Mouse (Mus musculus) kidney, postnatal 36 days (tissue): Measurements from ENCODE around the gene Car10.

Experiments used
- DNase-seq, 2 experiments: peaks; one replicate each; pipeline ENCODE4 v3.0.0; 2021 to 2022; ENCODE audit warnings: mixed read lengths in 2 of 2

Gene Car10

DNA sequence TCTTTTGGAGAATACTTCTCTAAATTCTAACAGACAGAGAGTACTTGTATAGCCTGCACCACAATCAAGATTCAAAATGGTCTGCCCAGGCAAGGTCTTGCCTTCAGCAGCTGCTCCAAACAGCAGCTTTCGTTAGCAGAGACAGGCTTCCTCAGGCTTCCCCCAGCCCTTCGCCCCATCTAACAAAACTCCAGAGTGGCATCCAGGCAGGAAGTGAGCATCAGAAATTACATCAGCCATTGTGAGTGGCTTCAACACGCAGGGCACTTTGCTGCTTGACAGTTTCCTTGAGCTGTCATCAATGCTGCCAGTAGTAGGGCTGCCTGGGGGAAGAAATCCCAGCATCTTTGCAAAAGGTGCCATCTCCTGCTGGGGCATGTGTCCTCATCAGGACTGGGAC is 405.0 kb downstream of the Car10 start:
- no peak for DNase-seq

DNA sequence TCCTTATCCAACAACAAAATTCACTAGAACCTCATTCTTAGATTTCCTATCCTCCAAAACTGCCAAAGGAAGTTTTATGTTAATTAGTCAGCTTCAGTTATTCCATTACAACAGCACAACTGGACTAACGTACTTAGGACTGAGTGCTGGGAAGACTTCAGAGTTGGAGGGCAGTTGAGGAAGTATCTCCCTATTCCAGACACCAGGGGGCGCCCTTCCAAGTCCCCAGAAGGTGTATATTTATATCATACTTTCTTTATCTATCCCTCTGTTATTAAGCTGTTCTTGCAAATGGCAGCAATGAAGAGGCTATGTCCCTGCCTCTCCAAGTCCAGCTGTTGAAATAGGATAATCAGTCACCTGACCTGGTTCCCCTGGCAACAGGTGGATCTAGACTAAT is 405.6 kb downstream of the Car10 start:
- DNase-seq, result peak; percentile 1 to 60

DNA sequence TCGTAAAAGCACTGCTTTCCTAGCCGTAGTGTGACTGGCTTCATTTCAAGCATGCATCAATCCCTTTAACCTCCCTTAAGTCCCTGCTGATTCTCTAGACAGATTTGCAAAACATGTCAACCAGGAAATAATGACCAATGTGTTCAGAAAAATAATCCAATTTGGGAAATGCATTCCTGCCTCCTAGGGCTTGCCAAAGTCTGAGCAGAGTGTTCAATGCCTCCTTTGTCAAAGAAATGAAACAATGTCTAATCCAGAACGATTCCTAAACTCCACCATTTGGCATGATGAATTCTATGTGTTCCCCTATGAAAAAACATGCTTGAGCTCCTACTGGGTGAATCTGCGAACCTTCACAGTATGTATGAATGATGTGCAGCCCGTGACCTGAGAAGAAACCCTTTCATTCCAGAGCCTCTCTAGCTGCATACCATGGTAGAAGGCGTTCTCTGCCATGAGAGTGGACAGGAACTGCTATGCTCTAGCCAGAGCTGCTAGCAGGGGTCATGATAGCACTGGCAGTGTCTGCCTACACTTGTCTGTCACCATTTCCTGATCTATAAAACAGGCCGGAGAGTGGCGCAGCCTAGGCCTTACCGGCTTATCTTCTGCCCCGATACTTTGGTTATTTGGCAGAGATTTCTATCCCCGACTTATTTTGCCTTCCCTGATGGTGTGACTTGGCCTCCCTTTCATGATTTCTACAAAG is 411.9 kb downstream of the Car10 start:
- no peak for DNase-seq

DNA sequence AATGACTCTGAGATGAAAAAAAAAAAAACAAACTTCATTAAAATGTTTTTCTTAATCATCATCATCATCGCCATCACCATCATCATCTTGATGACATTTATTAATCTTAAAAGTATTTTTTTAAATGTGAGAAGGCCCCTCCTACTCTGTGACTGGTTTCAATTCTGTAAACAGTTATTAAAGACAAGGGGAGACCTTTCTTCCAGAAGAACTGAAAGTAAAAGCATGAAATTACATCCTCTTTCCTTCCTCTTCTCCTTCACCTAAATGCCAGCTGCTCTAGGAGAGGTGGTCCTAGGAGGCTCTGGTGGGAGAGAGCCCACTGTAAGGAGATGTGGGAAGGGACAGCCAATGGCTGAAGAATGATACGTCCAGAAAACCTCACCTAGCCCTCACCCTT is 415.0 kb downstream of the Car10 start:
- no peak for DNase-seq

DNA sequence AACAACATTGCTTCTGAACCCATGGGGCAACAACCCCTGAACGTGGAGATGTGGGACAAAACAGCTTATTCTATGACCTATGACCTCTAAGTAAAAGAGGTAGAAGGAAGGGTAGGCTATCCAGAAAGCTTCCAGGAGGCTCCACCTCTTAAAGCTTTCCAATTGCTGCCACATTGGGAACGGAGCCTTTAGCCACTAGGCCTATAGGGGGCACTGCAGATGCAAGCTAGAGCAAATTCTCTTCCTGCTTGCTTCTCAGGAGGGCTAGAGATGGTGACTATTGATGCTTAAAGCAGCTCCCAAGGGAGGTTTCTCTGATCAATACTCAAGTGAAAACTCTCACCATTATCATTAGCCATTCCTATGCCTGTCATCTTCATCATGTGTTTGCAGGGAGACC is 416.6 kb downstream of the Car10 start:
- no peak for DNase-seq

DNA sequence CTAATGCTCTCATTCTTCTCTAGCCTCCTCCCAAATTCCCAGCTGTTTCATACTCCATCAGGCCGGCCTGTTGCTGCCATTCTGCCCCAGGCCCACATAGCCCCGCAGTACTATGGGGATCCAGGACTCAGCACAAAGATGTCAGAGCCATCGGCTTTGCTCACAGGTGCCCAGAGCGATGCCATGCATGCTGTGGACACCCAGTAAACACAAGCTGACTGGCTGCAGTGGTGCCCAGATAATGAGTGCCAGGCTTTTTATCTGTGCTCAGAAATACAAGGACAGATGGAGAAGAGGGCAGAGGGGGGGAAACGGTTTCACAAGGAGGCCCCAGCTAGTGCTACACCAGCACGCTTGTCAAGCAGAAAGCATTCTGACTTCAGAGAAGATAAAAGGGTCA is 417.7 kb downstream of the Car10 start:
- DNase-seq, result no peak

DNA sequence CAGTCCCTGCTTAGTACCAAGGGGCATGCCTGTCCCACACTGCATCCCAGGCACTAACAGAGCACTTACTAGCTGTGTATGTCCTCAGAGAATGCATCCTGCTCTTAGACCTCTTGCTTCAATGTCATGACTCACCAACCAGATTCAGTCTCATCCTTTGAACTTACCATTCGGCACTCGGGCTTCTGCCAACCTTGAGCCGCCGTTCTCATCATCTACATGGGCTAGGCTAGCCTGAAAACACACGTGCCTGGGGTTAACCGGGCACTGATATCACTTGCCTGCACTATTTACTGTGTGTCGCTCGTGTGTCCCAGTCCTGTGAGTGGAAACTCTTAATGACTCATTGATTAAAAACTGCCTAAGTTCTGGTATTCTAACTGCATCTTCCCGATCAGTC is 418.4 kb downstream of the Car10 start:
- DNase-seq, result no peak

DNA sequence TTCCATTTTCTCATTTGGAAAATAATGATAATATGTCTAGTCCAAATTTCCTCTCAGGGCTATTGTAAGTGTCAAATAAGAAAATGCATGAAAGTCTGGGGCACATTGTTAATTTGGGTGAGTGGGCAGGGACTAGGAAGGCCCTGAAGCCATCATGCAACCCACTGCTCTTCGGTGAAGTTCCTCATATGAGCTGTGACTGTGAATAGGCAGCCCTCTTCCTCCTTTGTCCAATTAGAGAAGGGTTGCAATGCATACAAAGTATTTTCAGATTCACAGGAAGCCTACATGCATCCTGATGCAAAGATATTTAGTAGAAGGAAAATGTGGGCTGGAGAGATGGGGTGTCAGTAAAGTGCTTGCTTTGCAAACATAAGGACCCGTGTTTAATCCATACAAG is 419.1 kb downstream of the Car10 start:
- no peak for DNase-seq

DNA sequence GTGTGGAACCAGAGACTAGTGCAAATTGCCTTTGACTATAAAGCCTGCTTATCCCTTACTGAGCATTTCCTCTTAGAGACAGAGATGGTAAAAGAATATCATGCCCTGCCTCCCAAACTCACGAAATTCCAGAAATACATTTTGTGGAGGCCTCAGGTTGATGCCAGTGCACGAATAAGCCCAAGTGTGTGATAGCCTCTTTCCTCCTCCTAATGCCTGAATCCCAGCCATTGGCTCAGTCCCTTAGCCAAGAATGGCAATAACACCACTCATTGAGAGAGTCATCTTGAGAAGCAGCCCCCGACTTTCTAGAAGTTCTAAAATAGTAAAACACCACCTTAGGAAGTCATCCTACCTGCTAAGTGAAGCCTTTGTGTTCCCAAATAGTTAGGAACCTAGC is 424.7 kb downstream of the Car10 start:
- no peak for DNase-seq

DNA sequence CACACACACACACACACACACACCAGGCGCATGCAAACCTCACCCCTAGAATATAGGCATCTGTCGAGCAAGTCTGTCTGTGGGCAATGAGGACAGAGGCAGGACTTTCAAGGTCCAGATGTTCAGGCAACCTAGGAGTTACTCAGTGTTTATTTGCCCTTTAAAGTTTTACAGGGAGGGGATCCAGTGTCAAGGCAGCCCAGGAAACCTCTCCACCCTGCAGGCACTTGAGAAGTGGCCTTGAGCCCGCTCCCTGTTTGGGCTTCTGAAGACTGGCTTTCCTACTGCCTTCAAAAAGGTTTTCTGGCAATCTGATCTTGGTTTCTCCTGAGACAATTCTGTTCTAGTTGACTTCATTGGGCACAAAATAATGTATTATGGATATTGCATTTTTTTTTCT is 428.1 kb downstream of the Car10 start:
- DNase-seq, result no peak

DNA sequence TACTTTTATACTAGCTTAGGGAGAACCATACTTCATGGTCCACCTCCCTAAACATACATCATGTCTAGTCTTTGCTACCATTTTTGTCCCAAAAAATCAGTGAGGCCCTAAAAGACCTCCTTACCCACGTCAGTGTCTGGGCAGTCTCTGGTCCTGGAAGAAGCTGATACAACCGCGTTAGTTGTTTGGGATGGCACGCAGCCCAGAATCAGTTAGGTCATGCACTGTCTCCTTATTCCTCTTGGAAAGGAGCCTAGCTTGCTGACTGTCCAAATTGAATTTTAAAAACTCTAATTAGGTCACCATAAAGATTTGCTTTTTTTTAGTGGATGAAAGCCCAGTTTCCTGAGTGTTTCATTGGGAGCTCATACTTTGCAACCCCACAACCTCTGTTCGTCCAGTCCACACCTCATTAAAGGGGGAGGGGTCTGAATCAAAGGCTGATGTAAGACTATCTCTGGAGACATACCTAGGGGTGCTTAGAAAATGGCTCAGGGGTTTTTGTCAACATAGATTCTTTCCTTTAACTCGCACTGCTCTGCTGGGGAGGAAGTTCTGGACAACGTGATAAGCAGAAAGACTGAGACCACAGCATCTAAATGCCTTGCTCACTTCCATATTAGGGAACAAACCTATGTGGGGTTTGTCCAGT is 433.3 kb downstream of the Car10 start:
- peak; percentile 56 to 82 for DNase-seq

DNA sequence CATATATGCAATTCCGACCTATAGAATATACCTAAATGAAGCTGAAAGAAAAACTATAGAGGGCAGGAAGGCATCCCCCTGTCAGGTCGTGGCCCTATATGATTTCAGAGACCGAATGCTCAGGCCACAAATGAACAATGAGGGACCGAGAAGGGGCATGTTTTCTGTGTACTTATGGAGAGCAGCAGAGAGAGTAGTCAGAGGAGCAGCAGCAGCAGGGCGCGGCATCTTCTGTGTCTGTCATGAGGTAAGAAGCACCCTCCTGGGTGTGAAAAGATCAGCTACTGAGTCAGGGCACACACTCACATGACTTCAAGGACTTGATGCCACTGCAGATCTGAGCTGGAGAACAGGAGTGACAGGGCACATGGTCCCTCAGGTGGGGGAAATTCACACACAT is 438.4 kb downstream of the Car10 start:
- no peak for DNase-seq

DNA sequence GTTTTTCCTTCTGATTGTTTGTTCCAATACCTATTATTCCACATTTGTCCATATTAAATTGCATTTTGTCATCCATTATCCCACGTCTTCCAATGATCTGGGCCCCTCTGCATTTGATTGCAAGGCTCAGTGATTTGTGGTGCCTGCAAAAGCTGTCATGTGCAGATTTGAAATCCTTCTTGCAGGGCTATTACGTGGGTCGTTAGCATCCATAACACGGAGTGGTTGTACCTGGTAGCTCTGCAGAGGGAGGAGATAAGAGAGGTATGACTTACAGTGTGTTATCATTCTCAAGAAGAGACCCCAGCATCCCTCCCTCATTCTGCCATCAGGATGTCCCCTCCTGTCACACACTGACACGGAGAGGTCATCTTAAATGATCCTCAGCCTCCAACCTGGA is 451.1 kb downstream of the Car10 start:
- DNase-seq, result no peak

DNA sequence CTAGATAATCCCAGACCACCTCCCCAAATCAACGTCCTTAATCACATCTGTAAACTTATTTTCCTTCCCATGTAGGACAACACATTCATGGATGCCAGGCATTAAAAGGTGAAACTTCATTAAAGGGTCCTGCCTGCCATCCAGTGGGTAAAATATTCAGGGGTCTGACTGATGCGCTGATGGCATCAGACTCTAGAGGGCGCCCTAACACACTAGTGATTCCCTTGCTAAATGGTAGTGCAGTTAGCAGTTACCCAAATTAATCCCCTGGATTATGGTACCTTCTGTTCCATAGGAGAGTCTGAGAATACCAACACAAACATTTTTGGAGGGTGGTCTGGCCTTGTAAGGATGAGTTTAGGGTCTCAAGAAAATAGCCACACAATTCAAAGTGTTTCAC is 453.1 kb downstream of the Car10 start:
- peak; percentile 29 to 73 for DNase-seq

DNA sequence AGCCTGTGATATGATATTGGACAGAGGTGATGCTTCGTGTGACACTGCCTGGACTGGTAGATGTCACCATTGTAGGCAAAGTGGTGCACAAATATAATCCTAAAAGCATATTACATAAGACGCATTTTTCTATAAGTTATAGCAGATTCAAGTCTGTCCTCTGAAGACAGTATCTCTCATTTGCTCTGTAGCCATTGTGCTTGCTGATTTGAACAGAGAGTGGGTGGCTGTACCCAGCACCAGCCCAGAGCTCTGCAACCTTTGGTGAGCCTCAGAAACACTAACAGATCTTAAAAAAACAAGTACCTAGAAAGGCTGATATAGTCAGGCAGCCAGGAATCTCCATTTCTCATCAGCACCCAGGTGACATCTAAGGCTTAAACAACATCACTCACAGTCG is 461.3 kb downstream of the Car10 start:
- no peak for DNase-seq

DNA sequence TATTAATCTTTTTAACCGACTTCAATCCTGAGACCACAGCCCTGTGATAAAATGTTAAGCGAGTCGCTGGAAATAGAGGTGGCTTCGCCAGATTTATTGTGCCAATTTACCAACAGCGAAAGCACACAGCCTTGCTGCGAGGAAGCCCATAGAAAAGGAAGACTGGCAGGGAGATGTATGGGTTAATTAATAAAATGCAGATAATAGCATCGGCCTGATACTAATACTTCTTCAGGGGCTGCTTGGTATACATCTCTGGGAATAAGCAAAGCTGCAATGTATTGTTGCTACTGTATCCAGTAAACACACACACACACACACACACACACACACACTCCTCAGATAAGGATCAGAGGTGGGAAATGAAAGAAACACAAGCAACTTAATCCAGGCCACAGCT is 462.7 kb downstream of the Car10 start:
- no peak for DNase-seq

DNA sequence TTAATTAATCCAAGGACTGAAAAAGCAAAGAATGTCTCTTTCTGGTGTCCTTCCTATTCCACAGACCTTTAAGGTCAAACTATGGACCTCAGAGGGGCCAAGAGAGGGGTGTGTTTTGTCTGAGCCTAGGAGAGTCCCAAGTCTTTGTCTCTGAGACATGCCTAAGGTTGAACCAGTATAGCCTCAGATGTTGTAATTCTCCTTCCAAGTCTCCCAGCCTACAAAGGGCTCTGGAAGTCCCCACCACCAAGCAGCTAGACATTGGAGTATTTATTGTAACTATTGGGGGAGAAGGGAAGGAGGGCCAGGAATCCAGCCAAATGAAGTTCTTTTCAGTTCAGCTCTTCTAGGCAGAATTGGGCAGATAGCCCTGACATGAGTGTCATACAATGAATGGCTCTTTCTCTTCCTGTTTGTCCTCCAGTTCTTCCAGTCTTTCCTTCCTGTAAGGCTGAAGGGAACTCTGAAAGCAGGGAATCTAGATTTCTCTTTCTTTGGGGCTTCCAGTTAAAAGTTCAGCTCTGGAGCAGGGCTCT is 464.6 kb downstream of the Car10 start:
- DNase-seq, result no peak

DNA sequence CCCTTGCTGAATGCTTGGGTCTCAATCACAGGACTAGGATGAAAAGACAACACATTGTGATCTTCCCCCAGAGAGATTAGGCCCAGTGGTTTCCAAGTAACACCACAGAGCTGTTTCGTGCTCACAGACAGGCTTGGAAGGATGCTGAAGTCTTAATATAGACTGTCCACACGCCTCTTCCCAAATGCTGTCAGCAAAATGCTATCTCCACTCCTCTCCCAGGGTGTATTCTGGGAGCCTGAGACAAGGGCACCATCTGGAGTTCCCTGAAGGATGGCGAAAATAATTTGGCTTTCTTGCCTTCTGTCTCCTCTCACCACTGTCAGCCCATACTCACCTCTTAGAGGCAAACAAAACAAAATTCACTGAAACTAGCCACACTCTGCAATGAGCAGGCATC is 467.9 kb downstream of the Car10 start:
- no peak for DNase-seq

DNA sequence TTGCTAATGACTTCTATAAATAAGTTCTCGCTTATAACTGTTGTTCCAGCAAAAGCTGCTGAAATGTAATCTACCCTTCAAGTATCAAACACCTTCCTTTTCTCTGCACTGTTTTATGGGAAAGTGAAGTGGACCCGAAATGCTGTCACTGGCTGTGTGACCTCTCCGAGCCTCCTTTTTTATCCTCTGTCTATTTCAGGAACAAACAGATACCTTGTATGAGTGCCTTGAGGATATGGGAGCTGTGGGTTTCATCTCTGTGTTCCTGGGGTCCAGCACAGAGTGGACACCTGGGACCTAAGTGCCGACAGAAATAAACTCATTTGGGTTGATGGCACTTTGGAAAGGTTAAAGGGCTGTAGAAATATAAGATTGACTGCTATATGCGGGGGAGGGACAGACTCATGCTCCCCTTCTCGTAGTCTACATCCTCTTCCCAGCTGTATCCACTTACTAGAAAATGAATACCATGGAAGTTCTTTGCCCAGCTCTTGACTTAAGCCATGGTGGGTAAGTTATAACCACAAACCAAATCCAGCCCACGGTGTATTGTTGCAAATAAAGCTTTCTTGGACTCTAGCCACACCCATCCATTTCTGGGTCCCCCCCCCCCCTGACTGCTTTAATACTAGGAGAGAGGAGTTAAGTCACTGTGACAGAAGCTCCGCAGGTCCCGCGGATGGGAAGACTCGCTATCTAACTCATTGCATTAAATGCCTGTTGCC is 474.3 kb downstream of the Car10 start:
- no peak for DNase-seq

DNA sequence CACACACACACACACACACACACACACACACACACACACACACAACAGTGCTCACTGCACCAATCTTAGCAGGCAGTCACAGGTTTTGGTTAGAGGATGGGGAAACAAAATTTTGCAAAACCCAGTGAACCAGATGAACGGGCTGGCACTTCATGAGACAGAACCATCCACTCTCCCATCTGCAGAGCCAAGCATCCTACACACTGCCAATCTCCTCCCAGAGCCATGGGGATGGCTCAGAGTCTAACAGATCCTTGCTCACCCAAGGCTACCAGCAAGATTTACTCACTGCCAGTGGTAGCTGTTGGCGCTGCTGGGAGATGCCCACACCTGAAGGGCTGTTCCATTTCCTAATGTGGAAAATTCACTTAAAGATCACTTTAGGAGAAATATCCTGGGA is 479.6 kb downstream of the Car10 start:
- DNase-seq, result no peak

DNA sequence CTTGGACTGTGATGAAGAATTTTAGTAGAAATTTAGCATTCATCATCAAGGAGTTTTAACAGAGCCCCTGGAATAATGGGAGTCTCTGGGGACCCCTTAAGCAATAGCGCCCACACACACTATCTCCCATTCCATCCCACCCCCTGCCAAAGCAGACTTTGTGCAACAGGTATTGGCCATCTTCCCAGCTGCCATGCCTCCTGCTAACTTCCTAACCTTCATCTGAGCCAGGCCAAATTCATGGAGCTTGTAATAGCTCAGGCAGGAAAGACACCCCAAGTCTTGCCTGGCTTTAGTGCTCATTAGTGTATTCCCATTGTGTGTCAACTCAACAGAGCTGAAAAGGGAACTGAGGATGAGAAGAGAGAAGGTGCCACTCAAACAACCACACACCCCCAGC is 481.8 kb downstream of the Car10 start:
- no peak for DNase-seq

DNA sequence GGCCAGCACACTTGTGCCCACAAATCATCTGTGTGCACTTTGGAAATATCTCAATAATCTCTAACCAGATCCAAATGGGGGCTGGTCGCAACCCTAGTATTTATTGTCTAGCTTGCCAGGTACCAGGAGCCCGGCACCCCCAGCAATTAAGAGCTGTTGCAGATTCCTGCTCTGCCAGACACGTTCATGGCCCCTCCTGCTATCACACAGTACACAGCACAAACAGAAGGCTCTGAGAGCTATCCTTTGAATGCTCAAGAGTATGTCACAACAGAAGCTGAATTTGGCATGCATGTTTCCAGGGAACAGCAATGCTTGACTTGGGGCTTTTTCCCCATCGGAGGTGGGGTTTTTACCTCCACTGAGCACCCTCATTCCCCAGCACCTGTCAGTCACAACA is 483.5 kb downstream of the Car10 start:
- no peak for DNase-seq

DNA sequence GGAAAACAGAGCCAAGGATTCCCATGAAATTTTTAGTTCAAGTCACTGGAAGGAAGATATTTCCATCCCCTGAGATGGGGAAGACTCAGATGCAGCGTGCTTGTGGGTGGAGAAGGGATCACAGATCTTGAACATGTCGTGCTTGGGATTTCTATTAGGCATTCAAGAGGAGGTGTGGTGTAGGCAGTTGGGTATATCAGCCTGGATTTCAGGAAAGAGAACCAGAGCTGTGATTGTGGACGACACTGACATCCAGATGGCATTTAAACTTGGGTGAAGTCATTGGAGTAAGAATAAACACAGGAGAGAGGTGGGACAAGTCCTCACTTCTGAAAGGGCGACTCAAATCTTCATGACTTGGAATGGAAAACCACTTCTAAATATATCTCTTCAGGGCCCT is 490.0 kb downstream of the Car10 start:
- DNase-seq, result no peak

DNA sequence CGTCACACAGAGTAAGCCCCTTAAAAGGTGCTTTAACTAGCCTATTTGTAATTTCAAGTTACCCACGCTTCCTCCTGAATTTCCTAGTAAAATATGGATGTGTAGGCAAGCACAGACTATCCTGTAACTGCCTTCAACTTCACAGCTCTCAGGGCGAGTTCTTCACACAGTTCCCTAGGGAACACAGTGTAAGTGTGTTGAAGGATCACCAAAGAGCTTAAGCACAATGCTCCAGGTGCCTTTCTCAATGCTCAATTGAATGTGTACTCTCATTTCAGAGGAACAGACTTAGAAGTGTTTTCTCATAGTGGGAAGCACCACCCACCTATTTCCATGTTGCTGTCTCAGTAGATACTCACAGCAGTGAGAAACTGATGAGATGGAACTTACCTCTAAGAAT is 492.8 kb downstream of the Car10 start:
- no peak for DNase-seq
